Mouse (Mus musculus) embryonic fibroblast, embryonic 13.5 days (primary cell): ENCODE data around the gene Lypla2. TPM values are rescaled to one million over a fixed set of nuclear protein-coding genes. Genes with fewer than 3 reads are reported as not detected.

Experiments
- H3K27ac ChIP-seq: 2 replicates; pipeline ENCODE4 v1.5.1; 2012; ENCODE audit warnings: low read length, control low read depth, inconsistent platforms; ENCODE audit not compliant: insufficient read depth
- H3K4me1 ChIP-seq: 2 replicates; pipeline ENCODE4 v1.6.1; 2011; ENCODE audit warnings: low read length; ENCODE audit not compliant: control insufficient read depth, insufficient read depth
- H3K4me3 ChIP-seq: 2 replicates; pipeline ENCODE4 v1.5.1; 2011; ENCODE audit warnings: mild to moderate bottlenecking, control low read depth, low read length; ENCODE audit not compliant: insufficient read depth
- CTCF ChIP-seq: IDR thresholded peaks from 2 replicates; pipeline ENCODE4 v1.5.1; 2011; ENCODE audit warnings: mild to moderate bottlenecking, control low read depth, low read length, moderate library complexity, borderline replicate concordance; ENCODE audit not compliant: insufficient read depth
- POLR2A ChIP-seq: IDR thresholded peaks from 2 replicates; pipeline ENCODE4 v1.6.1; 2011; ENCODE audit warnings: low read depth, mild to moderate bottlenecking, control low read depth, low read length, moderate library complexity
- polyA plus RNA-seq: library from polyadenylated mRNA; stranded (reverse); fragments of >200 nt; gene quantifications from 2 replicates; pipeline ENCODE4 v1.2.4, GENCODE M21; 2011; ENCODE audit warnings: low read depth; ENCODE audit not compliant: missing spikeins, insufficient read length

Lypla2 gene
- polyA plus RNA-seq, 1 experiment: 35.5 TPM

GRCm38 (mm10) chr4:135976146-135976545 is 3.7 kb upstream of the Lypla2 start:
- TF ChIP-seq CTCF (no peak), POLR2A (no peak)
- H3K4me1 ChIP-seq: peaks cover 3% of the 10 kb centered on the region; the same call in 1 of the 2 replicates
- H3K4me3 ChIP-seq: no peak overlapping the region
- H3K27ac ChIP-seq: no peak overlapping the region

GRCm38 (mm10) chr4:135972911-135973811 is 735 bp upstream of the Lypla2 start:
- H3K27ac ChIP-seq: no peak overlapping the region
- H3K4me1 ChIP-seq: peaks cover 3% of the 10 kb centered on the region; the same call in 1 of the 2 replicates
- H3K4me3 ChIP-seq: peak overlapping the region; percentile 93
- TF ChIP-seq CTCF (no peak), POLR2A (no peak)

DNA sequence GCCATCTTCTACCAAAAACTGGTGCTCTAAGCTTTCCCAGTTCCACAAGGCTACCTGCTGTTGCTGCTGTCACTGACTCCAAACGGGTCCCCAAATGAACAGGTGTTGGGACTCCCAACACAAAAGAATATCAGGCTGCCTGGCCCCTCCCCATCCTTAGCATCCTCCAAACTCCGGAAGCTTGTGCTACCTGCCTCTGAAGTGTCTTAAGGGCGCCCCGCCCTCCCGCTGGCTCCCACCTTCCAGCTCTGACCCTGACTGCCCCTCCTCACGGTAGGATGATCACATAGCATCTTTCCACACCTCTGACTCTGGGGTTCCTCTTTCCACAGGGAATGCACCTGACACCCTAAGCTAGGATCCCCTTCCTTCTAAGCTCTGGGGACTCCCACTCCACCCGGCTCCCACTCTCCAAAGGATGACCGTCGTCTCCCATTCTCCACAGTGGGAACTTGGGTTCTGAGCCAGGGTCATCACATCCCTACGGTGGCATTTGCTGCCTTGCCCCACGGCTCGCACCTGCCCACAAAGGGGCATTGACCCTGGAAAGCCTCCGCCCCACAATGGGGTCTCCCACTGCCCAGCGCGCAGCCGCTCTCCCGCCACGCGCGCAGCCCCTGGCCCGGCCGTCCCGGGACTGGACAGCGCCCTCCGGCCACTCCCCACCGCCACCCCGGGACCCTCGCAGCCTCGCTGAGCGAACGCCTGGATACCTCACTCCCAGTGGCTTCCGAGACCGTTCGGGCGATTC is 446 bp downstream of the Lypla2 start:
- Histone ChIP-seq H3K27ac (no peak overlapping the region), H3K4me3 (peak overlapping the region; percentile 93), H3K4me1 (peaks cover 3% of the 10 kb centered on the region; the same call in 1 of the 2 replicates)
- TF ChIP-seq CTCF: no peak
- TF ChIP-seq POLR2A: no peak; the same call in 1 of the 2 replicates

DNA sequence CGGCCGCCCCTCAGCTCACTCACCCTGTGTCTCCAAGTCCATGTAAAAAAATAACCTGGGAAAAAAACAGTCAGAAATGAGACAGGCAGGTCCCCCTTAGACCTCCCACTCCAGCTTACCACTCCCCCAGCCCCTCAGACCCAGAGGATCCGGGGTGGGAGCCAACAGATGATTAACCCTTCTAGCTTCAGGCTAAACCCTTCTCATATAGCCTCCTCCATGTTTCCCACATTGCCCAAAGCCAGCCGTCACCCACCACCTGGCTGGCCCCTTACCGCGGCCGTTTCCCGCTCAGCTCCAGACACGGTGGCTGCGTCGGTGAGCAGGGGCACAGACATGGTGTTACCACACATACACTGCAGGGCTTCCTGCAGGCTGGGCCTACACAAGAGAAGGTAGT is 1.8 kb downstream of the Lypla2 start:
- H3K4me1 ChIP-seq: peaks cover 3% of the 10 kb centered on the region; the same call in 1 of the 2 replicates
- no peak for TF ChIP-seq POLR2A
- no peak for TF ChIP-seq CTCF
- H3K27ac ChIP-seq: no peak overlapping the region
- no peak overlapping the region for H3K4me3 ChIP-seq

DNA sequence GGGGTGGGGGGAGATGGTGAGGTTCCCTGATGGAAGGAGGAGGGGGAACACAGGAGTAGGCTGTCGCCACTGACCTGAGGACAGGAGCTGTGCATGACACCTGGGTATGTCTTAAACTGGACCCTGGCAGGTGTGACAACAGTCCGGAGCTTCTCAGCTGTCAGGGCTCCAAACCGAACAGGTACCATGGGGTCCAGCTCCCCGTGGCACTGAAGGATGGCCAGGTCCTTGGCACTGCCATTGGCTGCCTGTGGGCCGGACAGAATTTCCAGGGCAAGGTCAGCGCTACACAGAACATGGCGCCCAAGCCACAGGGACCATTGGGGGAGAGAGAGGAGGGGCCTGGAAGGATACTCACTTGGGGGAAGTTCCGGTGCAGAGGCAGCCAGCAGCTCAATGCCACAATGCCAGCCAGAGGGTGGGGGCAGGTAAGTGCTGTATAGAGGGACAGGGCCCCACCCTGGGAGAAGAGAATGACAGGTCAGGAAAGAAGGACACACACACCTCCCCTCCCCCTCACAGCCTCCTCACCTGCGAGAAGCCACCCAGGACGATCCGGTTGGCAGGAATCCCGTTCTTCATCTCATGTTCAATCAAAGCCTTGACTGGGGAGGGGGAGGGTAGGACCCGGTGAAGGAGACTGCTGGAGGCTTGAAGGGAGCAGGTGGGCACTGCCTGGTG is 3.2 kb downstream of the Lypla2 start:
- Histone ChIP-seq H3K4me1 (peaks cover 3% of the 10 kb centered on the region; the same call in 1 of the 2 replicates), H3K4me3 (no peak overlapping the region), H3K27ac (no peak overlapping the region)
- TF ChIP-seq CTCF (no peak), POLR2A (no peak)

DNA sequence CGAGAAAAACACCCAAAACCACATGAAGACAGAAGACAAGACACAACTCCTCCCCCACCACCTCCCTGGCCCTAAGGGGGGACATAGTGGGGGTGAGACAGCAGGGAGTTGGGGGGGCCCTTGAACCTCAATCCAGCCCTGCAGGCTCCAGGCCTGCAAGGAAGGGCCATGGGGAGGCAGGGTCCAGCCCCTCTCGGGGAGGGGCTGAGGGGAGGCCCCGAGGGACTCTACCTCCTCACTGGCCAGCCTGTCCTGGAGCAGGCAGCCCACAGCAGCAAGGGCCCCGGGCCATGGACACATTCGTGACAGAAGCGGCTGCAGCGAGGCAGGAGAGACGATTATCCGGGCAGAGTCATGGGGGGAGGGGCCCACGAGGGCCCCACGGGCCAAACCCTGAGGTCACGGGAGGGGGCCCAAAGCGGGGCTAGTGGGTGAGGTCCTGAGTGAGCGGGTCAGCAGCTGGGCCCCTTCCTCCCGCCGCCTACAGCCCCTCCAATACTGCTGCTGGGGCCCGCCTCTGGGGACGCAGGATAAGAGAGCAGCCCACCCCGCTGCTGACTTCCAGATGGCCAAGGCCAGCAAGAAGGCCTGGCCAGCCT is 4.1 kb downstream of the Lypla2 start:
- no peak for TF ChIP-seq POLR2A
- TF ChIP-seq CTCF: no peak
- Histone ChIP-seq H3K27ac (no peak overlapping the region), H3K4me3 (no peak overlapping the region), H3K4me1 (peaks cover 2% of the 10 kb centered on the region; the same call in 1 of the 2 replicates)

- H3K4me3 ChIP-seq: no peak overlapping the region
- H3K4me1 ChIP-seq: no peaks in the 10 kb centered on the region; the same call in 1 of the 2 replicates
- H3K27ac ChIP-seq: no peak overlapping the region
- no peak for TF ChIP-seq CTCF
- no peak for TF ChIP-seq POLR2A
Measured at GRCm38 (mm10) chr4:135967086-135967760, 5.2 kb downstream of the Lypla2 start.

DNA sequence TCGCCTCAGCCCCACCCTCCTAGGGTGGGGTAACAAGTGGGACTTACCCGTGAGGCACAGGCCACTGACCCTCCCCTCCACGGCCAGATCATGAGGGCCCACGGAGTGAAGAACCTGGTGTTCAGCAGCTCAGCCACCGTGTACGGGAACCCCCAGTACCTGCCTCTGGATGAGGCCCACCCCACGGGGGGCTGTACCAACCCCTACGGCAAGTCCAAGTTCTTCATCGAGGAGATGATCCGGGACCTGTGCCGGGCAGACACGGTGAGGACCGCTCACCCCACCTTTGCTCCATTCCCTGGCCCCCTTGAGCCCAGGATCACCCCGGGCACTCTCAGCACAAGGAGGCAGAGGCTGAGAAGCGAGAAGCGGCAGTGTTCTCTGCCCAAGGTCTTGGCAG is 6.1 kb downstream of the Lypla2 start:
- TF ChIP-seq POLR2A: no peak
- TF ChIP-seq CTCF: no peak
- Histone ChIP-seq H3K27ac (no peak overlapping the region), H3K4me3 (no peak overlapping the region), H3K4me1 (no peaks in the 10 kb centered on the region; the same call in 1 of the 2 replicates)
